Mouse (Mus musculus) adrenal gland, adult 2 months (tissue): Measurements from ENCODE around the gene Fgf3. TPM values are rescaled to one million over a fixed set of nuclear protein-coding genes. Genes with fewer than 3 reads are reported as not detected.
"Not testable (repeated sequence)": the region's sequence is repeated elsewhere in the genome, so short reads cannot be mapped to it uniquely, and the experiment has no call there.

Experiments
- DNase-seq: peaks from one replicate; pipeline ENCODE4 v3.0.0; 2021
- polyA plus RNA-seq: library from polyadenylated mRNA; depleted of rRNA; stranded (reverse); fragments of >200 nt; gene quantifications from 2 replicates; pipeline ENCODE4 v1.2.3, GENCODE M21; 2012
- total RNA-seq, 2 experiments: library from RNA; stranded (reverse); gene quantifications; 2 replicates each; pipeline ENCODE4 v1.2.3; 2021

Fgf3 gene
- total and polyA plus RNA-seq, 3 experiments: 0.81 to 4.9 (median 0.93) TPM

DNA sequence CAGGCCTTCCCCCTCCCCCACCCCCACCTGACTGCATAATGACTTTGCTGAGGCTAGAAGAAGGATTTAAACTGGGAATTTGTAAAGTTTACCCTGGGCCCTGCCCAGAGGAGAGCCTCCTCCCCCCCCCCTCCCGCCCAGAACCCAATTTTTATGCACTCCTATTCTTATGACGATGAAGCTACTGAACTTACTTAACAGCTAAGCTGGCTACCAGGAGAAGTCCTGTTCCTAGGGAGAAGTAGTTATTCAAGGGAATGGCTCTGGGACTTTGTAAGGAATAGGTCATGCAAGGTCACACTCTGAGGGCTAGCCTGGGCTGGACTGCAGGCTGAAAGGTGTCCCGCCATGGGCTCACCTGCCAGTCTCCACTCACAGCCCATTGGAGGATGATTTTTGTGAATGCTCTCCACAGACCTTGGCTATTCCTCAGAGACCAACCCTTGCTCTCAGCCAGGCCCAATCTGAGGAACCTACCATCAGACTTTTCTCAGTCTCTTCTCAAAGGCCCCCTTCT is 20.0 kb downstream of the Fgf3 start:
- DNase-seq: no peak

DNA sequence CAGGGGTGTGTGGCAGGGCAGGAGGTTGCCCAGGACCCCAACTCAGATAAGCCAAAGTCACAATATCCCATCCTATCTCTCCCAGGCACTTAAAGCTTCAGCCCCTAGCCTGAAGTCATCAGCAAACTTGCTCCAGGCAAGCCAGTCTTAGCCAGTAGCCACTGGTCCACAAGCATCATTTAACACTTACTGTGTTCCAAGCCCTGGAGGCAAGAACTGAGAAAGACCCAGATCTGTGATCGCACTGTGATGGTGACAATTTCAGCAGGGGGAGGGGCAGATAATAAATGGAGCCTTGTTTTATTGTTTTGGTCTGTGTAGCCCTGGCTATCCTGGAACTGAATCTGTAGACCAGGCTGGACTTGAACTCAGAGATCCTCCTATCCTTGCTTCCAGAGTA is 20.8 kb downstream of the Fgf3 start:
- DNase-seq: no peak

DNA sequence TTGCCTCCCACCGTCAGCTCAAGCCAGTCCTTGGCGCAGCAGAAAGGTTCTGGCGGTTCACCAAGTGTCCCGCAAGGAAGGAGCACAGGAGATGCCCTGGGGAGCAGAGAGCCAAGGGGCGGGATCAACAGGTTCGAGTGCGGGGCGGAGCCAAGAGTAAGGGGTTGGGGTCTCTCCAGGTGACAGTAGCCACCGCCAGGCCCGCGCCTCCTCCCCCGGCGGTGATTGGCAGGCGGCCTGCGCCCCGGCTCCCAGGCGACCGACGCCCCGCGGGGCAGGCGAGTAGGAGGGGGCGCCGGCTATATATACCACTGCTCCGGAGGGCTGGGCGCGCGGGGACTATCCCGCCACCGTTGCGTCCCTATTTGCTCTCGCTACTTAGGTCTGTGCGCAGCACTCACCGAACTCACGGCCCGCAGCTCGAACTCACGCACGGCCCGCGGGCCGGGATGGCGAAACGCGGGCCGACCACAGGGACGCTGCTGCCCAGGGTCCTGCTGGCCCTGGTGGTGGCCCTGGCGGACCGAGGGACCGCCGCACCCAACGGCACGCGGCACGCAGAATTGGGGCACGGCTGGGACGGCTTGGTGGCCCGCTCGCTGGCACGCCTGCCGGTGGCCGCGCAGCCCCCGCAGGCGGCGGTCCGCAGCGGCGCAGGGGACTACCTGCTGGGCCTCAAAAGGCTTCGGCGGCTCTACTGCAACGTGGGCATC is 23.3 kb downstream of the Fgf3 start:
- no peak for DNase-seq

DNA sequence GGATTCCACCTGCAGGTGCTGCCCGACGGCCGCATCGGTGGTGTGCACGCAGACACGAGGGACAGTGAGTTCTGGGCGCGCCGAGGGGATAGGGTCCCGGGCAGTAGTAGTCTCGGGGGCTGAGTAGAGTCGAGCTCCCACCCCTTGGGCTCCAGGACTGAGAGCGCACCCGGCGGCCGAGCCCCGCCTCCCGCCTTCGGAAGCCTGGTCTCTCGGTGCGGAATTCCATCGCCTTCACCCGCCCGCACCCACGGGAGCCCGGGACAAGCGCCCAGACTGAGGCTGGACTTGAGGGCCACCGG is 23.8 kb downstream of the Fgf3 start:
- DNase-seq: peak; percentile 4

DNA sequence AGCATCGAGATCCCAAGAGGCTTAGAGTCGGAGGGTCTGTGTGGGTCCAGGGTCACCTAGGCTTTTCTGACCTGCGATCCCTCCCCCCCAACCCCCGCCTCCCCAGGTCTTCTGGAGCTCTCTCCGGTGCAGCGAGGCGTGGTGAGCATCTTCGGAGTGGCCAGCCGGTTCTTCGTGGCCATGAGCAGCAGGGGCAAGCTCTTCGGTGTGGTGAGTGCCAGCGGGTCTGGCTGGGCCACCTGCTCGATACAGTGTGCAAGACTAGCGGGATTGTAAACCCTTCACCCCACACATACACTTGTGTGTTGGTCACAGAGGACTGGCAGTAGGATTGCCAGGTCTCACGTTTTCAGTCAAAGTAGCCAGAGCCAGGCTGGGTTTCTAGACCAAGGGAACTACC is 24.2 kb downstream of the Fgf3 start:
- no peak for DNase-seq

DNA sequence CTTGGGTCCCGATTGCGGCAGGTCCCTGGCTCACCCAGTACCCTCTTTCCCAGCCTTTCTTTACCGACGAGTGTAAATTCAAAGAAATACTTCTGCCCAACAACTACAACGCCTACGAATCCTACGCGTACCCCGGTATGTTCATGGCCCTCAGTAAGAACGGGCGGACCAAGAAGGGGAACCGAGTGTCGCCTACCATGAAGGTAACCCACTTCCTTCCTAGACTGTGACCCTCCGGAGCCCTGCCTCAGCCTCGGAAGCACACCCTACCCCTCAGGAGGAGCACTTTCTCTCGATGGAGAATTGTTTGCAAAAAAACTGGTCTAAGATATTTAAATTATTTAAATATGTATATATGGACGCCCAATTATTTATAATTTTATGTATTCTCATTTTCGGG is 24.8 kb downstream of the Fgf3 start:
- no peak for DNase-seq

DNA sequence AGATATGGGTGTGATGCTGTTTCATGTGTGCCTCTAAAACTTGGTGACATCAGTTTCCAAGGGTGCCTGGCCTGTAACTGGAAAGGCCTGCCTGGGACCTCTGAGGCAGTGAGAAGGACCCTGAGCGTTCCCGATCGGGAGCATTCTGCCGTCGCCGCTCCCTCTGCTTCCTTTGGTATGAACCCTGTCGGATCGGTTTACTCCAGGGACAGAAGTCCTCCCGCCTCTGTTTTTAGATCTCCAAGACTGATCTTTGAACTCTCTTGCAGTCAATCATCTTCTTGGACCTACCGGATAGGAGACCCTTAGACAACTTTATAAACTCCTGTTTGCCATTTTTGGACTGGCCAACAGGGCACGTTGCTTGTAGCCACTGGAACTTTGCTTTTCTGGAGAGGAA is 25.3 kb downstream of the Fgf3 start:
- DNase-seq: no peak

DNA sequence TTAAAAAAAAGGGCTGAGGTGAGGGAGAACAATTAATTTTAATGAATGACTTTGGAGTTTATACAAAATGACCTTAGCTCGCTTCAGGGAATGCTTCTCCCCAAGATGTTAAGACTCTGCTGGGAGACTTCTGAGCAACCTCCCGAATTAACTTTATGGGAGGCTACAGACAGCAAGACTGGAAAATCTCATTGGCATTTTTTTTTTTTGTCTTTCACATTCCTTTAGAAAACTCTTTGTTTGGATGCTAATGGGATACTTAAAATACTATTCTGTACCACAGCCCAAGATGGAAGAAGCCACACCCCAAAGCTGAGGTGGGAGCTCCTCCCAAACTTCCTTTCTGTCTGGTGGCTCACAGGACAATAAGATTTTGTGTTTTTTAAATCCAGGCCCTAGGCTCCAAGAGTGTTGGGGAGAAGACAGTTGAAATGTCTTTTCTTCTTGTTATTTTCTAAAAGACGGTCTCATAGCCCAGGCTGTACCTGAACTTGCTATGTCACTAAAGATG is 26.3 kb downstream of the Fgf3 start:
- DNase-seq: no peak

DNA sequence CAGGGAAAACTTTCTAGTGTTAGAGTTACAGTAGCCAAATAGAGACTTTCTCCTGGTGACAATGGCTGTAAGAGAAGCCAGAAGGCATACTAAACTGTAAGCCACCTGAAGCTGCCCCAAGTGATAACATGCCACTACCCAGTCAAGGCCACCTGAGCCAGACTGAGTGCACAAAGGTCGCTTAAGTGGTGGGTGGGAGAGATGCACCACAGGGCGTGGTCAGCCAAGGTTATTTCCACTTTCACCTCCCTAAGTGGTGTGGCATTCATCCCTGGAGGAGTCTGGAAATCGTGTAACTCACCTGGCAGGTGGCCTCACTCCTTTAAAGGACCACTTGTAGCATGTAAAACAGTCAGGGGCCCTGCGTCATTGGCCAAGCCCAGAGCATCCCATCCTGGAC is 29.3 kb downstream of the Fgf3 start:
- DNase-seq: no peak

DNA sequence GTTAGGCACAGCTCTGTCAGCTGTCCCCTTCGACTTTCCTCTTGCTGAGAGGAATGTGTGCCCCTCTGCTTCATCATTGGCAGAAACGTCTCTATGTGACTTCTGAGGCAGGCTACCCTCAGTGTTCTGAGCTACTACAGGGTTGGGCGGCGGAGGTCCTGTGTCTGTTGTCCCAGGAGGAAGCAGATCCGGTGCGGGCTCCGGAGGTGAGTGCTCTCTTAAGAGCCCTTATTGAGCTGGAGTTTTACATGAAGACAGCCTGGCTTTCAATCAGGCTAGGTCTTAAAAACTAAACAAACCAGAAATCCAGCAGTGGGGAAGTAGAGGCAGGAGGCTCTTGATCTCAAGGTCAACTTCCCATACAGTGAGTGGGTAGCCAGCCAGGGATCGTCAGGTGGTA is 29.7 kb downstream of the Fgf3 start:
- DNase-seq: no peak

DNA sequence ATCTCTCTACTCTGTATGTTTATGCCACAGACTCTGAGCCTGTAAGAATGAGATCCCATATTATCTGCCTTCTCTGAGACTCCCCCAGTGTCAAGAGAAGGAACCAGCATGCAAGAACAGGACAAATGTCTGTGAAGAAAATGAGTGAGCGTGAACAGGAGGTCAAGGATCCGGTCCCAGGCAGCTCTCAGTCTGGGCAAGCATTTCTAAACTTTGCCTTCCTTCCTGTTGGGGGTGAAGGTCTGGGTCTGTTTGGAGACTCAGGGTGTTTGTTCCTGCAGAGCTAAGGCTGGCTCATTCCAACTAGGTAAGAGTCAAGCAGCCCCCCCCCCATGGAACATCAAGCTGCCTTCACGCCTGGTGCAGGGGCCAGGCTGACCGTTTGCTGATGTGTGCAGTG is 34.5 kb downstream of the Fgf3 start:
- no peak for DNase-seq

DNA sequence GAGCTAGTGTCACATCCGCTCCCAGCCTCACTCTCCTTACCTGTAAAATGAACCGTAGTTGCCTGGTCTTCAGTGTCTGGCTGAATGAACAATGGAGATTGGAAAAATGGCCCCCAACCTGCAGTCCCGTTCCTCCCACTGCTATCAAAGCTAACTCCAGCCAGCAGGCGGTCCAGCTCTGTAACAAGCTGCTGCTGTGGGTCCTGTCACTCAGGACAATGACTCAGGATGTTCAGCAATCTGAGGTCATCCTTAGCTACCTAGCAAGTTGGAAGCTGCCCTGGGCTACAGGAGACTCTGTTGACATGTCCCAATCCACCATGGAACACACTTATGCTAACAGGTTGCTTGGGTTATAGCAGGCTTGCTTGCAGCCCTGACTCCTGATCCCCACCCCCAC is 35.3 kb downstream of the Fgf3 start:
- peak; percentile 18 for DNase-seq

DNA sequence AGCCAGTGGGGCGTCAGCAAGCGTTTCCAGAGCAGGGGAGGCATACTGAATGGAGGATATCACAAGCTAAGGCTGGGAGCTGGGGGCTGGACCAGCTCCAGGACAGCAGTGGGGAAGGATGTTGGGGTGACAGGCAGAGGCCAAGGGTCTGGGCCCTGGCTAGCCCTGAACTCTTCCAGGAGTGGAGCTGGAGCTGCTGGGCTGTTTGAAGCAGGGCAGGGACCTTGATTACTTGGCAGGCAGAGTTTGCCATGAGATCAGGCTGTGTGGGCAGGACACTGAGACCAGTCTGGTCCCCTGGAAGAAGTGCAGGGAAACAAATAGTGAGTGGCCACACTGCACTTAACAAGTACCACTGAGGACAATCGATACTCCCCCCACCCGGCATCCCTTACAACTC is 36.3 kb downstream of the Fgf3 start:
- peak; percentile 54 for DNase-seq

DNA sequence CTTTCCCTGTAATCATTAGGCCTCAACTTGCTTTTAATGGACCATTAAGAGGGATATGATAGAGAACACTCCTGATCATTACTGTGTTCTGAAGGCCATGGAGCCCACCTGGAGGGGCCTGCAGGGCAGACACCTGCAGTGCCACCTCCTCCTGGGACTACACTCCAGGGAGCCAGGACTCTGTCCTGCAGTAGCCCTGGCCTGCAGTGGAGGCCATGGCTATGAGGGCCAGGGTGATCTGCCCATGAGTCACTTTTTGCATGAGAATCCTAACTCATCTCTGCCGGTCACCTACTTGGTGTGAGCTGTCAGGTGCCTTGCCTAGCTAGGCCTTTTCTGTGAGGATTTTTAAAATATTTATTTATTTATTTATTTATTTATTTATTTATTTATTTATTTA is 40.5 kb downstream of the Fgf3 start:
- DNase-seq: peak; percentile 75

DNA sequence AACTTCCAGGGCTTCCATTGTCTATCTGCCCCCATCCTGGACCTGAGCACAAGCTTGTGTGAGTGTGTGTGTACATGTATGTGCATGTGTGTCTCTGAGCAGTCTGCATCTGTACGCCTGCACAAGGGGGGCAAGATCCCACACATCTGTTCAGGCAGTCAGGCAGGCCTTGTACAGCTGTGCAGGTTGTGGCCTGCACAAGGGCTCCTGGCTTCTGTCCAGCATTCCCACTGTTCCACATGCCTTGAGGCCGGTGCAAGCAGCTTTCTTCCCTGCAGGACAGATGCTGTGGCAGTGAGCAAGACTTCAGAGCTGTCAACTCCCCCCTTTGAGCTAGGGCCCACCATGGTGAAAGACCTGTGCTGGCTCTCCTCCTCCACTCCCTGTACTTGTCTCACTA is 45.2 kb downstream of the Fgf3 start:
- no peak for DNase-seq

DNA sequence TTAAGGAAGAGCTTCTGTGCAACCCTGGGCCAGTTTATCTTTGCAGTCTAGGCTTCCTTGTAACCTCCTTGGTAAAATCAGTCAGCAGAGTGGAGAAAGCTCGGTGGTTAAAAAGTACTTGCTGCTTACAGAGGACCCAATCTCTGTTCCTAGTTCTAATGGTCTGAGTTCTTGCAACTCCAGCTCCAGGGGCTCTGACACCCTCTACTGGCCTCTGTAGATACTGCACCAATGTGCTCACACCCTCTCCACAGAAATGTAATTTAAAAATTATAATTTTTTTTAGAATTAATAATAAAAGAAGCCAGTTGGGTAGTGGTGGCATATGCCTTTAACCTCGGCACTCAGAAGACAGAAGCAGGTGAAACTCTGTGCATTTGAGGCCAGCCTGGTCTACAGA is 49.8 kb downstream of the Fgf3 start:
- no peak for DNase-seq

DNA sequence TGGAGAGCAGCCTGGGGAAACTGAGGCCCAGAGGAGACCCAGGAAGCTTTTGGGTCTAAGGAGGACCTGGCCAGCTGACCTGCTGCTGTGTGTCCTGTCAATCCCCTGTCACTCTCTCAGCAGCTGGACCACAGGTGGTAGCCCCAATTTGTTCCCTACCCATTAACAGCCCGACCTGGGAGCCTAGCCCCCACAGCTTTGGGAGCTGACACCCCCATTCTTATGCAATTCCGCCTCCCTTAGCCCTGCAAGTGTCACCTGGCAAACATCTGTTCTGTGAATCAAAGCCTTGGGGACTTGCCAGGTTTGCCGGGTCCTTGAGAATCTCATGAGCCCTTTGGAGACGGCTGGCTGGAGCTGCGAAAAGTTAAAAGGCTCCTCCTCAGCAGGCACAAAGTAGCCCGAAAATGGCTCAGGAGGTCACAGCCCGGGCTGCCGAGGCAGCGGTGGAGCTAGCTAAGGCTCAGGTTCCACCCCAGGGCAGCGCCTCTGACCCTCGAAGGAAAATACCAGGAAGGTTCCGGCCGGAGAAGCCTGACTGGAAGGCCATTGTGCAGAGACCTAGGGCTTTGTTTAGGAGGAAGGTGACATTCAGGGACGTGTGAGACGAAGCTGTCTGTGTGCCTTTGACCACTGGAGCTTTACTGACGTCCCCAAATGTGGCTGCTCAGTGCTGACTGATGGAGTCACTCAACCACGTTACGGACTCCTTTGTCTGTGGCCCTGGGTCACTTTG is 50.8 kb downstream of the Fgf3 start:
- peak; percentile 80 for DNase-seq

DNA sequence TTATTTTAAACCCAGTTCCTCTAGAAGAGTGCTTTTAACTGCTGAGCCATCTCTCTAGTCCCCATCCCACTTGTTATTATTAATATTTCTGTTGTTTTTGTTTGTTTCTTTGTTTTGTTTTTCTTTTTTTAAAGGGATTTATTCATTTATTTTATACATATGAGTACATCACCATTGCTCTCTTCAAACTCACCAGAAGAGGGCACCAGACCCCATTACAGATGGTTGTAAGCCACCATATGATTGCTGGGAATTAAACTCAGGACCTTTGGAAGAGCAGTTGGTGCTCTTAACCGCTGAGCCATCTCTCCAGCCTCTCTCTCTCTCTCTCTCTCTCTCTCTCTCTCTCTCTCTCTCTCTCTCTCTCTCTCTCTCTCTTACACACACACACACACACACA is 52.8 kb downstream of the Fgf3 start:
- DNase-seq: not testable (repeated sequence)

DNA sequence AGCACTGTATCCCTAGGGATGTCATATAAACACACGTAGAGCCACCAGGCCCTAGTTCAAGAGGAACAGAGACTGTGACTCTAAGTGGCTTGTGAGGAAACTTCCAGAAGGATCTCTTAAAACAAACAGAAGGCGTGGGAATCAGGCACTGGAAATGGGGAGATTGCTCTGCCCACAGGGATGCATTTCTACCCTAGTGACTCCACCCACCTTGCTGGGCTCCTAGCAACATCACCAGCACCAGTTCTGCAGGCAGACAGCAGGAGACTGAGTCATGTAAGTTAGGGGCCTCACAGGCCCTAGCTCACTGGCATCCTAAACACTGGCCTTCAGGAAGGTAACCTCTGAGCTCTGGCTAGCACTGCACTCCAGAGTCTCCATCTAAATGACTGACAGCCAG is 54.0 kb downstream of the Fgf3 start:
- no peak for DNase-seq

DNA sequence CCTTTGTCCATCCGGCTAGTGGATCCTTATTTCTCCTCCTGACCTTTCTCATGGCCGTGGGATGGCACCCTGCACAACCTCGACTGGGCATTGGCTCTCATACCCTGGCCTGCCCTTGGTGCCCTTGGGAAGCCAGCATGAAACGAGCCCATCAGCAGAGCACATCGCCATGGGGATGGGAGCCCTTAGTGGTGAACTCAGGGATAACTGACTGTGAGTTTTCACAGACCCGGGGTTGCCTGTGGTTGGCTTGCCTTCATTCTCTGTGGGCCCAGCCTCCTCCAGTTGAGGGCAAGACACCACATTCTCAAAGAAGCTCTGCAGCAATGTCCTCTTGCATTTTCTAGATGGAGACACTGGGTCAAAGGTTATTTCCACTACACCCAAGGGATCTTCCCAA is 54.4 kb downstream of the Fgf3 start:
- no peak for DNase-seq
